Mouse (Mus musculus): ENCODE results near the gene Ppfibp1. TPM values are rescaled to one million over a fixed set of nuclear protein-coding genes. Genes with fewer than 3 reads are reported as not detected.

Gene Ppfibp1
- total RNA-seq, 2 experiments from 2014 or later = 43.5 to 49.8 TPM

DNA sequence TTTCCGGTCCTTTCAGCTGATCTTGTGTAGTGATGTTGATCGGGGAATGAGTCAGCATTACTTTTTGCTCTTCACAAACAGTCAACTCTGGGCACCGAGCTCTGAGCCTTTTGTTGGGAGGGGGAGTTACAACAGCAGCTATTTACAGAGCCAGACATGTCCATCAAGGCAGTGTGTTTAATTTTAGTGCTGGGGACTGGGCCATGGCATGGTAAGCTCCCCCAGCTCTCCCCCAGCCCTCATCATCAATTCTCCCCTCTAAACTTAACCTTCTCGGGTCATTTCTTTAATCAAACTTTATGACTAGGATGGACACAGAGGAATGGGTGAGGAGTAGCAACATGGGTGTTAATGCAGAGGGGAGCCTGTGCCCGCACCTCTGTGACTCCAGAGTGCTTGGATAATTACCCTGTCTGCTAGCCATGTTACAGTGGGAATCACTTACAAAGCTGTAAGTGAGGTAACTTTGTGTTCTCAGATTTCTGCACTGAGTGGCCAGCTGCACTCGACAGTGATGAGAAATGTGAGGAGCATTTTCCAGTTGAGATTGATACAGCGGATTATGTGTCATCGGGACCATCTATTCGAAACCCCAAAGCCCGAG lies 167.2 kb downstream of the Ppfibp1 start:
- intact Hi-C loops (cut with DNase I; ENCODE audit: low total_unique reads) = no loop called here

DNA sequence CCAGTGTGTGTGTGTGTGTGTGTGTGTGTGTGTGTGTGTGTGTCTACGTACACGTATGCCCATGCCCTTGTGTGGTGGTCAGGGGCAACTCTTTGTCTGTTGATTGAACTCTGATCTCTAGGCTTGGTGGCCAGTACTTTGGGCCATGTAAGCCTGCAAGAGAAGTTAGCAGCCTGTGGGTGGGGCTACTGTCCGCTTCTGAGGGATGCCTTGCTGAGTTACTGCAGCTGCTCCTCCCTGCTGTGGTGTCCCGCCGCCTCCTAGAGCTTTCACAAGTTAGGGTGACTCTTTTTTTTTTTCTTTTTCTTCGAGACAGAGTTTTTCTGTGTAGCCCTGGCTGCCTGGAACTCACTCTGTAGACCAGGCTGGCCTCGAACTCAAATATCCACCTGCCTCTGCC lies 171.0 kb downstream of the Ppfibp1 start:
- intact Hi-C loops (cut with DNase I; ENCODE audit: low total_unique reads) = no loop called here
- DNase-seq = no peak

More for the DNA sequence above, 167.2 kb downstream of the Ppfibp1 start:
- no peak for DNase-seq

DNA sequence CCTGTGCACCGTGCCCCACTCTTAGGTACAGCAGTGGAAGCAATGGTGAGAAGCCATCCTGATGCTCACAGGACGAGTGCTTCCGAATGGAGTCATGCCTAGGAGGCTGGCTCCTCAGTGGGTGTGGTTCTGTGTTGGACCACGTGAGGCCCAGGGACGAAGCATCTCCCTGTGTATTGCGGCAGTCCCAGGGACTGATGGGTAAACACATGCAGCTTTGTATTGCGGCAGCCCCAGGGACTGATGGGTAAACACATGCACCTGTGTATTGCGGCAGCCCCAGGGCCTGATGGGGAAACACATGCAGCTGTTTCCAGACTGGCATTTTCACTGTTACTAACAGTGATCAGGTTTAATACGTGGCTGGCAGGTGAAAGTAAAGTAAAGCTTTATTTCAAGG lies 173.3 kb downstream of the Ppfibp1 start:
- DNase-seq = no peak
- intact Hi-C loops (cut with DNase I; ENCODE audit: low total_unique reads) = no loop called here

DNA sequence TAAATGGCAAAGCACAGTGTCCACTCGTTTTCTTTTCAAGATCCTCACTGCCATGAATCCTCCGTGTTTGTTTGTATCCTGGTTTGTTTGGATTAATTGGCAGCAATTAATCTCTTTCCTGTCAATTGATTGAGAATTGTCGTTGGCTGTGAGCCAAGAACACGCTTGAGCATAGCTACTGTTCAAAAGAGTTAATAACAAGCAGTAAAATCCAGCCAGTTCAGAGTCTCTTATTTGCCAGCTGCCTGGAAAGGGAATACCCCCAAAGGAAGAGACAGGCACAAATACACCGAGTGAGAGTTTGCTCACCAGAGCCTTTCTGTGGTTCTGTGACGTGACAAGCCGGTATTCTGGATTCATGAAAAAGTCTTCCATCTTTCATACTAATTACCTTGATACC lies 173.7 kb downstream of the Ppfibp1 start:
- intact Hi-C loops (cut with DNase I; ENCODE audit: low total_unique reads) = no loop called here
- no peak for DNase-seq

DNA sequence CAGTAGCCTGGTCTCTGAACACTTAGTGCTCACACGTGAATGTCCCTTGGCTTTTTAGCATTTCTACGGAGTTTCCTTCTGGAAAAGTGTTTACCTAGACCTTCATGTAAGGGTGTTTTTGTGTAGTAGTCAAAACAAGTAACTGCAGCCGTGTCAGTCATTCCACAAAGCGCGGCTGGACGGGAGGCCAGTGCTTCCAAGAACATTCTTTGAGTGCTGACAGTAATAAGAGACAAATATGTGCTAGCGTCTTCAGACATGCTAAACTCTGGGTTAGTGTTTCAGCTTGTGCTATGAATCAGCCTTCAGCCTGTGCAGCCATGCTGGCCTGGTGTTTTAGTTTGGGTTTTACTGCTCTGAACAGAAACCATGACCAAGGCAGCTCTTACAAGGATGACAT lies 174.4 kb downstream of the Ppfibp1 start:
- peak; percentile 18 for DNase-seq
- intact Hi-C loops (cut with DNase I; ENCODE audit: low total_unique reads) = no loop called here

DNA sequence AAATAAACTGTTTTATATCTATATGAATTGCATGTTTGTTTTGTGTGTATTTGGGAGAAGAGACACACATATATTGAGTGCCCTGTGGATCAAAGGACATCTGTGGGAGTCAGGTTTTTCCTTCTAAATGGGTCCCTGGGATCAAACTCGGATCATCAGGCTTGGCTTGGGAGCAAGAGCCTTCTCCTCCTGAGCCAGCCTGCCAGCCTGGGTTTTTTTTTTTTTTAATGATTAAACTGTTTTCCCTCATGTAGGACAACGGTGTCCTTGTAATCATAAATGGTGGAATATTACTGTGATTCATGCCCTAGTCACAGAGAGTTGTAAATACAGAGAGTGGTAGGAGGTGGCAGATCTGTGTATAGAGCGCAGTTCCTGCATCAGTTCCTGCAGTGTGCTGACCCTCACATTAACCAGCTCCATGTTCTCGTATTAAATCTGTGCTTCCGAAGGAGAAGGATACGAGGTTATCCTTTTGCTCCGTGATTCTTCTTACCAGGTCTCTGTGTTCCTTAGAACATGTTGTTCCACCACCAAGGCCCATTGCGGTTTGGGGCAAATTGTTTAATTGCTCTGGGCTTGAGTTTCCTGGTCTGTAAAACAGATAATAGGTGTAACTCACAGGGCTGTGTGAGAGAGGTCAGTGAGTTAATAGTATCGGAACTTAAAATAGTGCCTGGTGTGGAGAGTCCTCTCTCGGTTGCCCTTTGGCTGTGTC lies 176.1 kb downstream of the Ppfibp1 start:
- DNase-seq = no peak
- intact Hi-C loops (cut with DNase I; ENCODE audit: low total_unique reads) = no loop called here

DNA sequence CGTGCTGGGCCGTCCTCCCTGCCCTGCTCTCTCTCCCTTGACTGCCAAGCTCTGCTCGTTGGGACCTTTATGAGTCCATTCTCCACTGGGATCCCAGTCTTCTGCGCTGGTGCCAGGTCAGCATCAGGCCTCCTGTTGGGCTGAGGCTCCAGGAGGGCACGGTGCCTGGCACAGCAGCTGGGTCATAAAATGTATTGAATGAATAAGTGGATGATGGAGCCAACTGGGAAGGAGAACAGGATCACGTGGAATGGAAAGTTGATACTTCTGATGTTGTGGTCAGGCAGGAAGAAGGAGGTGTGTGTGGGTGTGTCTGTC lies 176.6 kb downstream of the Ppfibp1 start:
- intact Hi-C loops (cut with DNase I; ENCODE audit: low total_unique reads) = no loop called here
- DNase-seq = peak; percentile 80

DNA sequence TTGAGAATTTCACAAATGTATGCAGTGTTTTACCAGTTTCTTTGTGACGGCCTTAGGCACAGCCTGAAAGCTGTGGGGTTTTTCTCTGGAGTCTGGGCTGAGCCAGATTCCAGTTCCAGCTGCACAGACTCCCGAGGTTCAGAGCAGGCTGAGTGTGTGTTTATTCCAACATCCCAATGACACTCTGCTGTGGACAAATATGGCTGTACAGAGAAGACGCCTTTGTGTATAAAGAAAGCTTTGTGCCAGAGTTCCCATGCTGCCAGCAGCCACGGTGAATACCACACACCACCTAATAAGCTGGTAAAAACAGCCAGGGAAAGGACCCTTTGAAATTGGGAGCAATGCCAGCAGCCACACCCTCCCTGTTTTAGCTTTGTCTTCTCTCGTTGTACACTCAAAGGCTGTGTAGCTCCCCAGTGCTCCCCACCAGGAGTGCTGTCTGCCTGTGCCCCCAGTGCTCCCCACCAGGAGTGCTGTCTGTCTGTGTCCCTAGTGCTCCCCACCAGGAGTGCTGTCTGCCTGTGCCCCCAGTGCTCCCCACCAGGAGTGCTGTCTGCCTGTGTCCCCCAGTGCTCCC lies 187.6 kb downstream of the Ppfibp1 start:
- intact Hi-C loops (cut with DNase I; ENCODE audit: low total_unique reads) = no loop called here
- DNase-seq = no peak

DNA sequence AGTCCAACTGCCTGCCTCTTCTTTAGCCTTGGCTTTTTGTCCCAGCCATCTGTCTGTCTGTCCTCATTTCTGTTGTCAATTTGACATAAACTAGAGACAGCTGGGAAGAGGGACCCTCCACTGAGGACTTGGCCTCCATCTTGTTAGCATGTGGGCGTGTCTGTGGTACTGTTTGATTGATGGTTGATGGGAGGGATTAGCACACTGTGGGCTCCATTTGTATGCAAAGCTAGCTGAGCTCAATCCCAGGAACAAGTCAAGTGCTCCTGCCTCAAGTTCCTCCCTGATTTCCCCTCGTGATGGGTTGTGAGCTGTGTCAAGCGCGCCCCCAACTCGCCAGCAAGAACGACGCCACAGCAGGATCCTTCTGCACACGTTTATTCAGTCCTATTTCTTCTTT lies 188.6 kb downstream of the Ppfibp1 start:
- DNase-seq = no peak
- intact Hi-C loops (cut with DNase I; ENCODE audit: low total_unique reads) = no loop called here

DNA sequence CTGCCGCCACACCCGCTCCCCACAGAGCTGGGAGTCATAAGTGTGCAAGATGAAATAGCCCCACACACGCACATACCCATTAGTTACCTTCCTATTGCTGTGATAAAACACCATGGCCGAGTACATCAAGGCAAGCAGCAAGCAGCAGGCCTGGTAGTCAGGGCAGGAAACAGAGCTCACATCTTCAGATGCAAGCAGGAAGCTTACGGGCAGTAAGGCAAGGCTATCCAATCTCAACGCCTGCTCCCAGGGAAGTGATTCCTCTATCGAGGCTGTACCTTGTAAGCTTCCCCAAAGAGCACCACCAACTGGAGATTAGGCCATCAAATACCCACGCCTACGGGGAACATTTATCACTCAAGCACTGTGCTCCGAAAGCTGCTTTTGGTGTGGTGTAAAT lies 191.6 kb downstream of the Ppfibp1 start:
- intact Hi-C loops (cut with DNase I; ENCODE audit: low total_unique reads) = no loop called here
- no peak for DNase-seq

Other genes starting within 250 kb of the Ppfibp1 start
- gene Med21, start 245.9 kb upstream of the Ppfibp1 start, total RNA-seq (2021) = 10 to 100 TPM; 36.7 to 40.3 TPM
- 10 to 100 TPM; 12.3 to 14.8 TPM for gene Tm7sf3, start 245.7 kb upstream of the Ppfibp1 start, total RNA-seq (2021)
- gene Stk38l, start 163.5 kb upstream of the Ppfibp1 start, total RNA-seq (2021) = 1 to 10 TPM; 6.9 to 7.5 TPM
- gene Arntl2, start 92.4 kb upstream of the Ppfibp1 start, total RNA-seq (2021) = 1 to 10 TPM in 1 of 2 experiments, under 1 TPM in 1; 0.64 to 1.5 TPM
- not detected for gene Smco2, start 38.4 kb upstream of the Ppfibp1 start, total RNA-seq (2021)
- not detected for gene 1700034J05Rik, start 65.9 kb downstream of the Ppfibp1 start, total RNA-seq (2021)
- gene Rep15, start 144.1 kb downstream of the Ppfibp1 start, total RNA-seq (2021) = under 1 TPM; 0.27 to 0.53 TPM
- gene Mrps35, start 154.3 kb downstream of the Ppfibp1 start, total RNA-seq (2021) = 10 to 100 TPM; 50.4 to 56.3 TPM
- gene Mansc4, start 198.5 kb downstream of the Ppfibp1 start, total RNA-seq (2021) = under 1 TPM in 1 of 2 experiments, not detected in 1; 0.18 TPM
- 1 to 10 TPM; 3.5 to 3.9 TPM for gene Klhl42, start 202.9 kb downstream of the Ppfibp1 start, total RNA-seq (2021)

All from gastrocnemius, postnatal 14 days (tissue).